Mouse (Mus musculus) MEL (cell line): ENCODE measurements around the gene Cdh24. TPM values are rescaled to one million over a fixed set of nuclear protein-coding genes. Genes with fewer than 3 reads are reported as not detected.

Source experiments
- DNase-seq: peaks from one replicate; pipeline ENCODE4 v3.0.0; 2011; ENCODE audit warnings: low read depth, low spot score
- H3K27ac ChIP-seq: 2 replicates; pipeline ENCODE4 v1.5.1; 2012; ENCODE audit warnings: low read depth, mild to moderate bottlenecking, control low read depth, low read length, moderate library complexity; ENCODE audit not compliant: control insufficient read depth
- H3K27me3 ChIP-seq, 2 experiments: fragments of 150-350 bp in 1 of 2; sonication (generic) in 1 of 2; 2 replicates each; pipeline ENCODE4 v1.6.1; 2012; ENCODE audit warnings: low read length in 2 of 2, mild to moderate bottlenecking in 2 of 2, improper control_type of control experiment in 1 of 2, moderate library complexity in 1 of 2; ENCODE audit not compliant: insufficient read depth in 2 of 2, control insufficient read depth in 1 of 2
- H3K36me3 ChIP-seq, 2 experiments: 2 replicates each; pipeline ENCODE4 v1.6.1; 2012 to 2014; ENCODE audit warnings: low read length in 2 of 2, improper control_type of control experiment in 1 of 2, inconsistent platforms in 1 of 2, mild to moderate bottlenecking in 1 of 2; ENCODE audit not compliant: insufficient read depth in 2 of 2, control insufficient read depth in 1 of 2
- H3K4me1 ChIP-seq, 2 experiments: fragments of 150-350 bp in 1 of 2; sonication (generic) in 1 of 2; 2 replicates each; pipeline ENCODE4 v1.6.1; 2012; ENCODE audit warnings: low read length in 2 of 2, improper control_type of control experiment in 1 of 2, mild to moderate bottlenecking in 1 of 2; ENCODE audit not compliant: insufficient read depth in 2 of 2, control insufficient read depth in 1 of 2
- H3K4me3 ChIP-seq, 2 experiments: fragments of 150-350 bp in 1 of 2; sonication (generic) in 1 of 2; 2 replicates each; pipeline ENCODE4 v1.5.1; 2012; ENCODE audit warnings: low read depth in 2 of 2, low read length in 2 of 2, mild to moderate bottlenecking in 2 of 2, moderate library complexity in 2 of 2, control low read depth in 1 of 2, improper control_type of control experiment in 1 of 2; ENCODE audit not compliant: control insufficient read depth in 1 of 2, insufficient read depth in 1 of 2
- H3K79me2 ChIP-seq: 2 replicates; pipeline ENCODE4 v1.6.1; 2012; ENCODE audit warnings: mild to moderate bottlenecking, low read length, moderate library complexity; ENCODE audit not compliant: control insufficient read depth, poor library complexity, insufficient read depth
- H3K9ac ChIP-seq: 2 replicates; pipeline ENCODE4 v1.6.1; 2012; ENCODE audit warnings: low read depth, mild to moderate bottlenecking, control low read depth, low read length, moderate library complexity; ENCODE audit not compliant: control insufficient read depth, poor library complexity, severe bottlenecking
- H3K9me3 ChIP-seq: fragments of 150-350 bp; sonication (generic); replicated peaks from 2 replicates; pipeline ENCODE4 v1.6.1; 2012; ENCODE audit warnings: mild to moderate bottlenecking, low read length, improper control_type of control experiment, moderate library complexity; ENCODE audit not compliant: insufficient read depth
- CHD1 ChIP-seq: IDR thresholded peaks from 2 replicates; pipeline ENCODE4 v1.6.1; 2012; ENCODE audit warnings: low read depth, mild to moderate bottlenecking, inconsistent platforms, low read length, improper control_type of control experiment
- E2F4 ChIP-seq: IDR thresholded peaks from 2 replicates; pipeline ENCODE4 v1.6.1; 2011; ENCODE audit warnings: low read depth, low read length, improper control_type of control experiment, borderline replicate concordance
- ELF1 ChIP-seq: IDR thresholded peaks from 2 replicates; pipeline ENCODE4 v1.6.1; 2014; ENCODE audit warnings: low read depth, mild to moderate bottlenecking, inconsistent platforms, low read length, improper control_type of control experiment, moderate library complexity
- EP300 ChIP-seq, 2 experiments: IDR thresholded peaks; 2 replicates each; pipeline ENCODE4 v1.6.1; 2011; ENCODE audit warnings: improper control_type of control experiment in 2 of 2, low read length in 2 of 2, low read depth in 1 of 2, mild to moderate bottlenecking in 1 of 2
- ETS1 ChIP-seq: IDR thresholded peaks from 2 replicates; pipeline ENCODE4 v1.6.1; 2012; ENCODE audit warnings: low read depth, mild to moderate bottlenecking, inconsistent platforms, low read length, improper control_type of control experiment, moderate library complexity
- JUND ChIP-seq: IDR thresholded peaks from 2 replicates; pipeline ENCODE4 v1.6.1; 2011; ENCODE audit warnings: low read depth, mild to moderate bottlenecking, improper control_type of control experiment, low read length
- MAFK ChIP-seq: IDR thresholded peaks from 2 replicates; pipeline ENCODE4 v1.6.1; 2011; ENCODE audit warnings: low read depth, mild to moderate bottlenecking, low read length, improper control_type of control experiment, borderline replicate concordance
- MAX ChIP-seq: IDR thresholded peaks from 2 replicates; pipeline ENCODE4 v1.6.1; 2011; ENCODE audit warnings: low read length, improper control_type of control experiment
- MAZ ChIP-seq: IDR thresholded peaks from 2 replicates; pipeline ENCODE4 v1.6.1; 2012; ENCODE audit warnings: low read depth, mild to moderate bottlenecking, inconsistent platforms, low read length, improper control_type of control experiment
- MYB ChIP-seq: IDR thresholded peaks from 2 replicates; pipeline ENCODE4 v1.6.1; 2011; ENCODE audit warnings: mild to moderate bottlenecking, low read depth, low read length, improper control_type of control experiment
- MYC ChIP-seq: IDR thresholded peaks from 2 replicates; pipeline ENCODE4 v1.6.1; 2011; ENCODE audit warnings: low read depth, mild to moderate bottlenecking, low read length, improper control_type of control experiment, moderate library complexity
- NRF1 ChIP-seq: IDR thresholded peaks from 2 replicates; pipeline ENCODE4 v1.6.1; 2014; ENCODE audit warnings: low read depth, mild to moderate bottlenecking, inconsistent platforms, low read length, improper control_type of control experiment, moderate library complexity; ENCODE audit not compliant: poor library complexity, insufficient read depth, severe bottlenecking
- POLR2AphosphoS2 ChIP-seq: IDR thresholded peaks from 2 replicates; pipeline ENCODE4 v1.6.1; 2011; ENCODE audit warnings: low read length, improper control_type of control experiment
- RCOR1 ChIP-seq: IDR thresholded peaks from 2 replicates; pipeline ENCODE4 v1.6.1; 2012; ENCODE audit warnings: low read depth, mild to moderate bottlenecking, inconsistent platforms, low read length, improper control_type of control experiment
- TCF12 ChIP-seq: IDR thresholded peaks from 2 replicates; pipeline ENCODE4 v1.6.1; 2014; ENCODE audit warnings: low read depth, mild to moderate bottlenecking, inconsistent platforms, low read length, improper control_type of control experiment, moderate library complexity
- ZC3H11A ChIP-seq: IDR thresholded peaks from 2 replicates; pipeline ENCODE4 v1.6.1; 2012; ENCODE audit warnings: low read depth, mild to moderate bottlenecking, inconsistent platforms, low read length, improper control_type of control experiment
- ZKSCAN1 ChIP-seq: IDR thresholded peaks from 2 replicates; pipeline ENCODE4 v1.6.1; 2012; ENCODE audit warnings: low read depth, mild to moderate bottlenecking, inconsistent platforms, low read length, improper control_type of control experiment, moderate library complexity
- polyA plus RNA-seq, 2 experiments: library from polyadenylated mRNA; stranded (reverse) in 1 of 2; unstranded in 1 of 2; fragments of >175 nt in 1 of 2; fragments of >200 nt in 1 of 2; gene quantifications; 2 replicates each; pipeline versions ENCODE4 v1.2.1 to v1.2.4; 2012; ENCODE audit warnings: low replicate concordance in 2 of 2, low read depth in 1 of 2; ENCODE audit not compliant: insufficient read length in 2 of 2, insufficient read depth in 1 of 2, missing spikeins in 1 of 2
- total RNA-seq: library from RNA; depleted of rRNA; stranded (reverse); fragments of 300-350 nt; gene quantifications from 2 replicates; pipeline ENCODE4 v1.2.3, GENCODE M21; 2012

Cdh24 gene
- total and polyA plus RNA-seq, 3 experiments, result 0.89 to 5.8 TPM; not detected in 1

DNA sequence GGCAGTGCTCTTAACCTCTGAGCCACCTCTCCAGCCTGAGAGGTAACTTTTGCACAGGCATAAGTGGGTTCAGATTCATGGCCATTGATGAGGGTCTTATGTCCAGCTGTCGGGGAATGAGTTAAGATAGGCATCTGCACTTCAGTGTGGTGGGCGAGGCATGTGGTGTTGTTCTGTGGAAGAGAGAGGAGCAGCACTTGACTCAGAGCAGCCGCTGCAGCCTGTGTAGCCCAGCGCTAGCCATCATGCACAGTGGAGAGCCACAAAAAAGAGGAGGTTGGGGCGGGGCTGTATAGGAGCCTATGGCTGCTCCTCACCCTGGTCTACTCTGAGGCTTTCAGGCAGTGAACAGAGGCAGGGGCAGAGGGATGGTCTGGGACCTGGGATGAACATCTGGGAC is 13.1 kb downstream of the Cdh24 start:
- Histone ChIP-seq H3K27ac (no peak overlapping the region), H3K4me1 (peaks cover 7 to 28% of the 10 kb centered on the region in 2 experiments), H3K9ac (no peak overlapping the region), H3K79me2 (no peaks in the 10 kb centered on the region), H3K9me3 (no peaks in the 10 kb centered on the region), H3K4me3 (no peak overlapping the region), H3K36me3 (peaks cover 0 to 17% of the 10 kb centered on the region in 2 experiments; a peak in 2 of 4 replicates), H3K27me3 (no peaks in the 10 kb centered on the region)
- no peak for TF ChIP-seq E2F4
- no peak for TF ChIP-seq MYC
- TF ChIP-seq TCF12, result no peak
- TF ChIP-seq MAFK, result no peak
- TF ChIP-seq POLR2AphosphoS2, result no peak
- TF ChIP-seq RCOR1, result no peak
- TF ChIP-seq MAX, result no peak
- no peak for TF ChIP-seq JUND
- no peak for TF ChIP-seq NRF1
- TF ChIP-seq MYB, result no peak
- TF ChIP-seq ETS1, result no peak
- no peak for DNase-seq

GRCm38 (mm10) chr14:54624976-54625375 is 16.2 kb downstream of the Cdh24 start:
- Histone ChIP-seq H3K27ac (no peak overlapping the region), H3K27me3 (no peaks in the 10 kb centered on the region), H3K9ac (no peak overlapping the region), H3K9me3 (no peaks in the 10 kb centered on the region), H3K36me3 (peaks cover 0 to 12% of the 10 kb centered on the region in 2 experiments; a peak in 2 of 4 replicates), H3K79me2 (no peaks in the 10 kb centered on the region), H3K4me3 (no peak overlapping the region), H3K4me1 (peaks cover 6 to 22% of the 10 kb centered on the region in 2 experiments)
- no peak for DNase-seq
- no peak for TF ChIP-seq NRF1
- no peak for TF ChIP-seq EP300 (IDR thresholded peaks at IDR 0.05; ENCODE audit: low read depth in 1 of 2, low read length in 2 of 2)
- no peak for TF ChIP-seq CHD1
- no peak for TF ChIP-seq MYC
- no peak for TF ChIP-seq ZKSCAN1
- TF ChIP-seq ELF1, result no peak
- no peak for TF ChIP-seq ZC3H11A
- no peak for TF ChIP-seq E2F4
- no peak for TF ChIP-seq MAZ
